Mouse (Mus musculus): ENCODE results near the gene D10Jhu81e. TPM values are rescaled to one million over a fixed set of nuclear protein-coding genes. Genes with fewer than 3 reads are reported as not detected.
"Not testable (repeated sequence)": the region's sequence is repeated elsewhere in the genome, so short reads cannot be mapped to it uniquely, and the experiment has no call there.

Gene D10Jhu81e
- polyA plus RNA-seq, 1 experiment from 2014 or later, result 24.1 TPM

DNA sequence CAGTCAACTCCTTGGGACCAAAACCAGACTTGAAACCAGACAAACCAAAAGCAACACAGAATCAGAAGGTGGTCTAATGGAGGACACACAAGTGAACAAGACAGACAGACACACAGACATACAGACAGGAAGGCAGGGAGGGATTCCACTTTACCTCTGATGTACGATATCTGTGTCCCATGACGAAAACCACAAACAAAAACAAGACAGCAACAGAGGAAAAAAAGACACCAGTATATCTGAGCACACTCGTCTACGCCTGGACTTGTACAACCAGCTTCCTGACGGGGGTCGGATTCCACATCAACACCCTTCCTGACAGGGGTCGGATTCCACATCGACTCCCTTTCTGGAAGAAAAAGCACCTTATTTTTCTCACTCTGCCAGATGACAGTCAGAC is 44.5 kb downstream of the D10Jhu81e start:
- not testable (repeated sequence) for H3K9me3 ChIP-seq (replicated peaks; ENCODE audit: control insufficient read depth, low read length); H3K27ac ChIP-seq (ENCODE audit: low read depth, low read length); ATAC-seq (replicated peaks; ENCODE audit: insufficient number of reproducible peaks, low FRiP score, low TSS enrichment); H3K4me2 ChIP-seq; H3K4me1 ChIP-seq (ENCODE audit: control insufficient read depth, insufficient read depth, low read length); H3K4me3 ChIP-seq (ENCODE audit: low read depth, low read length); H3K9ac ChIP-seq (ENCODE audit: low read depth, low read length); H3K36me3 ChIP-seq (ENCODE audit: control insufficient read depth, insufficient read depth, low read length); H3K27me3 ChIP-seq (ENCODE audit: control insufficient read depth, insufficient read depth, low read length)
- WGBS (ENCODE audit: insufficient replicate concordance), result 44% methylated on average over 8 of the region's 8 CpGs

- H3K4me1 ChIP-seq (ENCODE audit: control insufficient read depth, insufficient read depth, low read length); H3K27me3 ChIP-seq (ENCODE audit: control insufficient read depth, insufficient read depth, low read length); H3K27ac ChIP-seq (ENCODE audit: low read depth, low read length); H3K36me3 ChIP-seq (ENCODE audit: control insufficient read depth, insufficient read depth, low read length); ATAC-seq (replicated peaks; ENCODE audit: insufficient number of reproducible peaks, low FRiP score, low TSS enrichment); H3K4me3 ChIP-seq (ENCODE audit: low read depth, low read length); H3K9me3 ChIP-seq (replicated peaks; ENCODE audit: control insufficient read depth, low read length); H3K4me2 ChIP-seq; H3K9ac ChIP-seq (ENCODE audit: low read depth, low read length): not testable (repeated sequence)
- WGBS (ENCODE audit: insufficient replicate concordance), result 42% methylated on average over 6 of the region's 6 CpGs
Measured at GRCm38 (mm10) chr10:78124137-78124536, 45.4 kb downstream of the D10Jhu81e start.

DNA sequence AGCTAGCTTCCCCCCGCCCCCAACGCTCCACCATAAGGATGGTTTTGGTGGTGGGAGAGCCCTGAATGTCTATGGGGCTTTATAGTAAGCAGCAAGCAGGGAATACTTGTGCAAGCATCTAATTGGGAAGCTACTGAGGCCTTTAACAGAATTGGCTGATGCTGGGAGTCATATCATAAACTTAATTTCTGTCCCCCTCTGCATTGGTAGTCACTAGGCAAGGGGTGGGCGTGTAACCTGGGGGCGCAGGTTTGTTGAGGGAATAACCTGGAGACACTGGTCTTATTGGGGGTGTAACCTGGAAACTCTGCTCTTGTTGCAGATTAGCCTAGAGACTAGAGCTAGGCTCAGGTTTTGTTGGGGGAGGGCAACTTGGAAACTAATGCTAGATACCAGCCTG is 50.2 kb downstream of the D10Jhu81e start:
- no peak overlapping the region for H3K4me3 ChIP-seq (ENCODE audit: low read depth, low read length)
- H3K9me3 ChIP-seq (replicated peaks; ENCODE audit: control insufficient read depth, low read length), result no peaks in the 10 kb centered on the region; the same call in 1 of the 2 replicates
- H3K27ac ChIP-seq (ENCODE audit: low read depth, low read length), result no peak overlapping the region
- no peak for ATAC-seq (replicated peaks; ENCODE audit: insufficient number of reproducible peaks, low FRiP score, low TSS enrichment)
- H3K9ac ChIP-seq (ENCODE audit: low read depth, low read length), result no peak overlapping the region
- no peaks in the 10 kb centered on the region for H3K4me1 ChIP-seq (ENCODE audit: control insufficient read depth, insufficient read depth, low read length)
- H3K4me2 ChIP-seq, result no peak overlapping the region
- H3K36me3 ChIP-seq (ENCODE audit: control insufficient read depth, insufficient read depth, low read length), result no peaks in the 10 kb centered on the region
- 79% methylated on average over 4 of the region's 4 CpGs for WGBS (ENCODE audit: insufficient replicate concordance)
- no peaks in the 10 kb centered on the region for H3K27me3 ChIP-seq (ENCODE audit: control insufficient read depth, insufficient read depth, low read length)

DNA sequence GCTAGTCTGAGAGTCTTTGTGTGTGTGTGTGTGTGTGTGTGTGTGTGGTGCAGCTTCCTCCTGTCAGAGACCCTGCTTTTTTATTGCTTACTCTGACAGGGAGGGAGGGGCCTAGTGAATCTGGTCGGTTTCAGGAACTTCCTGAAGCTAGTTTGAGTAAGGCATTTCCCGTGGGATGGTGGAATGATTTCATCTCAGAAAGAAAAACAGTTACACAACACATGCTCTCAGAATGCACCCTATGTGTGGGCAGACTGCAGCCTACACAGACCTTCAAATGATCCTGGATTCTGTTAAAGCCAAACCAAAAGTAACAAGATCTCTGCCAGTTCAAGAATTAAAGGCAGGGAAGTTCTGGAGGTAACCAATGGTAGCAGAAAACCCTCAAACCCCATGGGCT is 54.4 kb downstream of the D10Jhu81e start:
- Histone ChIP-seq H3K36me3 (ENCODE audit: control insufficient read depth, insufficient read depth, low read length) (no peaks in the 10 kb centered on the region), H3K4me2 (no peak overlapping the region), H3K27ac (ENCODE audit: low read depth, low read length) (no peak overlapping the region), H3K9me3 (replicated peaks; ENCODE audit: control insufficient read depth, low read length) (no peaks in the 10 kb centered on the region; the same call in 1 of the 2 replicates), H3K4me3 (ENCODE audit: low read depth, low read length) (no peak overlapping the region), H3K9ac (ENCODE audit: low read depth, low read length) (no peak overlapping the region), H3K27me3 (ENCODE audit: control insufficient read depth, insufficient read depth, low read length) (no peaks in the 10 kb centered on the region), H3K4me1 (ENCODE audit: control insufficient read depth, insufficient read depth, low read length) (no peaks in the 10 kb centered on the region)
- ATAC-seq (replicated peaks; ENCODE audit: insufficient number of reproducible peaks, low FRiP score, low TSS enrichment), result no peak
- WGBS (ENCODE audit: insufficient replicate concordance), result 55% methylated on average over 2 of the region's 2 CpGs

GRCm38 (mm10) chr10:78114521-78115092 is 55.0 kb downstream of the D10Jhu81e start:
- Histone ChIP-seq H3K9ac (ENCODE audit: low read depth, low read length) (no peak overlapping the region), H3K4me3 (ENCODE audit: low read depth, low read length) (no peak overlapping the region), H3K4me2 (no peak overlapping the region), H3K27ac (ENCODE audit: low read depth, low read length) (no peak overlapping the region), H3K27me3 (ENCODE audit: control insufficient read depth, insufficient read depth, low read length) (no peaks in the 10 kb centered on the region), H3K4me1 (ENCODE audit: control insufficient read depth, insufficient read depth, low read length) (no peaks in the 10 kb centered on the region), H3K36me3 (ENCODE audit: control insufficient read depth, insufficient read depth, low read length) (no peaks in the 10 kb centered on the region), H3K9me3 (replicated peaks; ENCODE audit: control insufficient read depth, low read length) (no peaks in the 10 kb centered on the region; the same call in 1 of the 2 replicates)
- no peak for ATAC-seq (replicated peaks; ENCODE audit: insufficient number of reproducible peaks, low FRiP score, low TSS enrichment)
- WGBS (ENCODE audit: insufficient replicate concordance), result 79% methylated on average over 4 of the region's 4 CpGs

Other genes starting within 250 kb of the D10Jhu81e start
- 0.07 and 0.13 TPM in 2 replicates for gene Trpm2, start 199.2 kb downstream of the D10Jhu81e start, polyA plus RNA-seq (2014; fragmentation: Nextera tagmentation; extraction: Ambion mirVana)
- 17.1 and 17.2 TPM in 2 replicates for gene 1810043G02Rik, start 191.3 kb downstream of the D10Jhu81e start, polyA plus RNA-seq (2014; fragmentation: Nextera tagmentation; extraction: Ambion mirVana)
- gene Pfkl, start 159.7 kb downstream of the D10Jhu81e start, polyA plus RNA-seq (2014; fragmentation: Nextera tagmentation; extraction: Ambion mirVana), result 168 and 194 TPM in 2 replicates
- gene Dnmt3l, start 127.8 kb downstream of the D10Jhu81e start, polyA plus RNA-seq (2014; fragmentation: Nextera tagmentation; extraction: Ambion mirVana), result 0.34 TPM in 1 of 2 replicates, not detected in the other
- 0.16 and 0.49 TPM in 2 replicates for gene Aire, start 126.2 kb downstream of the D10Jhu81e start, polyA plus RNA-seq (2014; fragmentation: Nextera tagmentation; extraction: Ambion mirVana)
- 1.1 and 1.5 TPM in 2 replicates for gene Icosl, start 100.5 kb downstream of the D10Jhu81e start, polyA plus RNA-seq (2014; fragmentation: Nextera tagmentation; extraction: Ambion mirVana)
- 9.5 and 11.2 TPM in 2 replicates for gene Pwp2, start 15.4 kb upstream of the D10Jhu81e start, polyA plus RNA-seq (2014; fragmentation: Nextera tagmentation; extraction: Ambion mirVana)
- gene Trappc10, start 74.9 kb upstream of the D10Jhu81e start, polyA plus RNA-seq (2014; fragmentation: Nextera tagmentation; extraction: Ambion mirVana), result 7.6 and 16.4 TPM in 2 replicates
- gene Agpat3, start 182.7 kb upstream of the D10Jhu81e start, polyA plus RNA-seq (2014; fragmentation: Nextera tagmentation; extraction: Ambion mirVana), result 32.4 and 36.1 TPM in 2 replicates
- gene Rrp1, start 243.3 kb upstream of the D10Jhu81e start, polyA plus RNA-seq (2014; fragmentation: Nextera tagmentation; extraction: Ambion mirVana), result 176 and 204 TPM in 2 replicates

All from heart, embryonic 11.5 days (tissue).